Mouse (Mus musculus) lung, postnatal 10 days (tissue): Measurements from ENCODE around the gene Usp25.

Experiments used
- DNase-seq: peaks from one replicate; pipeline ENCODE4 v3.0.0; 2021

The Usp25 gene

DNA sequence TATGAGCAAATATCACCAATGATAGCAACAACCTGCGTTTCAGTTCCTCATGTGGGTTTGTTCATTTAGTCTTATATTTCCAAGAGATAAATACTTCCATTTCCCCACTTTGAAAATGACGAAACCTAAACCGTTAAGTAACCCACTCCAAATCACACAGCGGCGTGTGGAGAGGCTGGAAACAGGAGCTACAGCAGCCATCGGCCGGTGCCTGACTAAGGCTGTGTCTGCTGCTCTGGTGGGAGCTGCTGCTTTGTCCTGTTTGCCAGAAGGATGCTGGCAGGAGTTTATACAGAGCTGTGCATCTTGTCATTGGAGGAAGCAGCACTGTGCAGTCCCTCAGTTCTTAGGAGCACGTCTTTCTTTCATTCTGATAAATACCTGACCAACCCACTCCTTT, 21.2 kb downstream of the Usp25 start:
- no peak for DNase-seq

DNA sequence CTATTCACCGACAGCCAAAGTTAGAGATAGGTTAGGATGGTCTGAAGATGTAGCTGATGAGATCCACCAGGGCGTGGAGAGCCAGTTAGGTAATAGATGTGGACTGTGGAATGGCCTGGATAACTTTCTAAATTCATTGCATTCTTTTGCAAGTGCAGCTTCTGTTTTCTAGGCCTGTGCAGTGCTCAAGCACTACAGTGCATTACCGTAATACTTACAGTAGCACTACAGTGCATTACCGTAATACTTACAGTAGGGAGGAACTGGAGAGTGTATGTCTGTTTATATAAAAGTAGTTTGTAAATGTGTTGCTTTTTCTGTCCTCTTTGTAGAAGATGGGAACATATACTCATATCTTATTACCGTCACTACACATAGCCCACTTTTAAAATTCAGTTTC, 28.1 kb downstream of the Usp25 start:
- DNase-seq, result no peak

DNA sequence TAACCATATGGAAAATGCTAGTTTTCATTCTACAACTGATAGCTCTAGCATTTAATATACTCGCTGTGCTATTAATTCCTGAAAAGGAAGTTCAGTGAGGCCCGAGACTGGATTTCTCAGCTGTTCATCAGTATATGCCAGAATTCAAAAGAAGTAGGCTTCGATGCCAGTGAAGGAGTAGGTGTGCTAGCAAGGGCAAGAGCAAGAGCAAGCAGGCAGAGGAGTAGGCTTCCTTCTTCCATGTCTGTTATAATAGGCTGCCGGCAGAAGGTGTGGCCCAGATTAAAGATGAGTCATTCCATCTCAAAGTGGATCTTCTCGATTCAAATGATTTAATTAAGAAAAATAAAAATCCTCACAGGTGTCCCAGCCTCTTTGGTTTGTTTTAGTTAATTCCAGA, 30.0 kb downstream of the Usp25 start:
- DNase-seq, result no peak

DNA sequence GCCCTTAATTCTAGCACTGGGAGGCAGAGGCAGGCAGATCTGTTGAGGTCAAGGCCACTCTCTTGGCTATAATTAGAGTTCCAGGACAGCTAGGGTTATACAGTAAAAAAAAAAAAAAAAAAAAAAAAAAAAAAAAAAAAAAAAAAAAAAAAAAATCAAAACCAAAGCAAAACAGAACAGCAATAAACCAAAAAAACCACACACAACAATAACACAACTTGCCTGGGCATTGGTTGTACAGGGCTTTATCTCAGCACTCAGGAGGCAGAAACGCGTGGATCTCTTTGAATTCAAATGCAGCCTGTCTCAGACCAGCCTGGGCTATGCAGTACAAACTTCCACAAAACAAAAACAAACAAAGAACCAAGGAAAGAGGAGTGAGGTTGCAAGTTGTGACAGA, 40.7 kb downstream of the Usp25 start:
- DNase-seq, result no peak

DNA sequence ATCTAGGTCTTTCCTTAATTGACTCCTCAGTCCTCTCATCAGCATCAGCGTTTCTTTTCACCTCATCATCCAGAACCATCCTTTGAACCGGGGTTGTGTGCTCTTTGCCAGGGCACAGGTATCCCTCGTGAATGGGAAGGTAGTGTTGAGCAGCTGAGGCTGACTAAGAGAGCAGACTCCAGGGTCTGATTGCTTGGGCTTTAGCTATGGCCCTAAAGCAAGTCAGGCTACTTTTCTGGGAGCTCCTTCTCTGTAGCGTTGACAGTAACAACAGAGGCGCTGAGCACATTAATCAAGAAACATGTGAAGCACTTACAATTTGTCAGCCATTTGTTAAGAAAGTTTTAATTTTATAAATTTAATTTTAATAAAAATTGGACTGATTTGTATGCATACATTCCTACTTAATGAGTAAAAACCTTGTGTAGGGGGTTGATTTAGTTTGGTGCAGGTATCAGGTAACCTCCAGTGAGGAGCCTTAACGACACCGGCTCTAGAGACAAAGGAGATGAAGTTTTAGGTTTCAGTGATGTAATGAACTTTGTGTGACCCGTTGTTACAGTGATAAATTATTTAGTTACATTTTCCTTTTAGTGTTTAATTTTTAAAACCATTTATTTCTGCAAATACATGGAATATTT, 42.1 kb downstream of the Usp25 start:
- DNase-seq, result no peak

DNA sequence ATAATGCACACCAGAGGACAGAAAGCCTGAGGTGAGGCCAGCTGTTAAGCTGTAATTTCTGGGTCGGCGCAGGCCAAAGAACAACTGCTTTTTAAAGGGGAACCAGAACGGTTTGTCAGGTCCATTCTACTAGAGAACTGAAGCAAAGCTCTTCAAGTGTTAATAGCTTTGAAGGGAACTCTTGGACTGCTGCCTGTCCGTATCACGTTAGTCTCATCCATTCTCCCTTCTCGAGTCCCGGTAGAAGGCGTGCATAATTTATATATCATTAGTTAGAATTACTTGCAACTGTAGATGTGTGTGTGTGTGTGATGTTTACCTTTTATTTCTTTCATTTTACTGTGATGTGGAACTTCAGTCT, 42.6 kb downstream of the Usp25 start:
- no peak for DNase-seq

DNA sequence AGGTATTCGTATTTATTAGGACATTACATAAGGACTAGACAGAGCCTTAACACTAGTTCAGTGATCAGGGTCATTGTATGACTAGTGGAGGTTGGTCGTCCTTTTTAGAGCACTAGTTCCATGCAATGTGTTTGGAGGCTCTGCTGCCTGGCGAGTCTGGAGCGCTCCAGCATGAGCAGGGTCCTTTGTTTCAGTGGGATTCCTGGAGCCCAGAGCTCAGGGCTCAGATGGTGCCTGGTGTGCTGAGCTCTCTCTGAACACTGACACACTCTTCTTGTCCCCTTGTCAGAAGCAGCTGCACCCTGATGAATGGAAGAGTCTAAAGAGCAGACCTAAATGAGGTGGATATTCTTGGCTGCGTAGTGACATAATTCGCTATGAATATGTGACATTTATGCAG, 45.1 kb downstream of the Usp25 start:
- DNase-seq, result no peak

DNA sequence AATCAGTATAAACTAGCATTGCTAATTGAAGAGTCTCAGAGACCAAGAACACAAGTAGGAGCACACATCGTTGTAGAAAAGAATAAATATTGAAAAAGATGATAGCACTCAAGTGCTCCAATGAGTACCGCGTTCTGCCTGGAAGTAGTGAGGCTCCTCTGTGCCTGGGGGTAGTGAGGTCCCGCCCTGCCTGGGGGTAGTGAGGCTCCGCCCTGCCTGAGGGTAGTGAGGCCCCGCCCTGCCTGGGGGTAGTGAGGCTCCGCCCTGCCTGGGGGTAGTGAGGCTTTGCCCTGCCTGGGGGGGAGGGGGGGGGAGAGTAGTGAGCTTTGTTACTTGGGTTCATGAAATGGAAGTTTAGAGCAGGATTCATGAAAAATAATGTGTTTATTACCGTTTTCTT, 46.7 kb downstream of the Usp25 start:
- peak; percentile 80 for DNase-seq

DNA sequence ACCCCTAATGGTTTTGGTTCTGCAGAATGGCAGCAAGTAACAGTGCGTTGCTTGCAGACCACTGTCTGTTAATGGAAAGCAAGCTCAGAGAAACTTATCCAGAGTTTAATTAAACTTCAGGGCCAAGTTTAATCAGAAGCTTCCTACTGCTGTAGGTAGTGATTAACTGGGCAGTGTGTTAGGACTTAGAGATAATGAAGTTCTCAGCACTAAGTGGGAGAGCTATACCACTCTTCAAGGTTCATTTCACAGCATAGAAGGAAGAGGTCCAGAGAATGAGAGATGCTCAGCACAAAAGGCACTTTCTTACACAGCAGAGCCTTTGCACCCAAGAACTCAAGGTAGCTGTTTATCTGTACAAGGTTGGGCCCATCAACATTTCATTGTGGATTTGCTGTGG, 50.4 kb downstream of the Usp25 start:
- no peak for DNase-seq

DNA sequence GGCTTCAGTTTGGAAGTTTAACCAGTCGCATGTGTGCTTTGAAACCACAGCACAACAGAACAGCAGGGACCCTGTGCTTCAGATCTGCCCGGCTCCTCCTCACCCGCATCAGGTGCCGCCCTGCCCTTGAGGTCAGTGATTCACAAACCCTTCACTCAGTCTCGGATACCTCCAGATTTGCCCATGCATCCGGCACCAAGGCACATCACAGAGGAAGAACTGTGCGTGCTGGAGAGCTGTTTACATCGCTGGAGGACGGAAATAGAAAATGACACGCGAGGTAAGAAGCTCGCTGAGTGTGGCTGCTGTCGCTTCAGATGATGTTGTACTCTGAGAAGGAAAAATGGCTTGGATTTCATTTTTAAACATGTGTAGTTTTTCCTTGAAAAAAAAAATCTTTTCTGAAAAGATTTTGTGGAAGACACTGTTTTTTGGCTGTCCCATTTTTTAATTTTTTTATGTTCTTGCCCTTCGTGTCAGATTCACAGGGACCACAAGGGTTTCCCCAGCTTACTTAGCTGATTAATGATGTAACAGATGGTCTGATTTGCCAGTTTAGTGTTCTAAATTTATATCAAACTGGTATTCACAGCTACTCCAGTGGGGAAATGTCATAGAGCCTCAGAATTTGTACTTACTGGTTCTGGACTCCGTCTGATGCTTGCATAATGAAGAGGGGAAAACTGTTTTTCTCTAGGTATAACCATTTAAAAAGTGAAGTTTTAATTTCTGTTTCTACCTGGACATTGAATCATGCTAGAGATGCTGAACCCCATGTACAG, 63.6 kb downstream of the Usp25 start:
- DNase-seq, result no peak

DNA sequence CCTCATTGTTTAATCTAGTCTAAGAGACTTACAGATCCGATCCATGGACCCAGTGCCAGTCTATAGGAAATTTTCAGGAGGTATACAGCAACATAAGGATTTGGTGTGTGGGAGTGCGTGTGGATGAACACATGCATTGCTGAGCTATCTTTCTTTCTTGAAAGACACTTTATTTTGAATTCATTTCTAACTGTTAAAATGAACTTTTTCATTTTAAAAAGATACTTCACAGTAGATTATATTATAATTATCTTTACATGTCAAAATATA, 64.2 kb downstream of the Usp25 start:
- DNase-seq, result no peak

DNA sequence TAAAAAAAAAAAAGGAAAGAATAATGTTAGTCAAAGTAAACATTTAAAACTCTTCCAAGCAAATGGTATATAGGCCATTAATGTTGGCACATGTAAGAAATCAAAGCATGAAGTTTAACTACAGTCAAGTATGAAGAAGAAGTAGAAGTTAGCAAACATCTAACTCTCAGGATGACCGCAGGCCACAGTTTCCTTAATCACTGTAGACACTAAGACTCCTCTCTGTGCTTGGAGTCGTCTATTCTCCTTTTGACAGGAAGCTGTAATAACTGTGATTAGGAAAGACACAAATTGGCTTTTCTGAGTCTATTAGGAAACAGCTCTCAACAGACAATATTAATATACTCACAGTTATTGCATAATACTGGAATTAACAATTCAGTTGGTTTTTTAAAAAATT, 70.6 kb downstream of the Usp25 start:
- no peak for DNase-seq

DNA sequence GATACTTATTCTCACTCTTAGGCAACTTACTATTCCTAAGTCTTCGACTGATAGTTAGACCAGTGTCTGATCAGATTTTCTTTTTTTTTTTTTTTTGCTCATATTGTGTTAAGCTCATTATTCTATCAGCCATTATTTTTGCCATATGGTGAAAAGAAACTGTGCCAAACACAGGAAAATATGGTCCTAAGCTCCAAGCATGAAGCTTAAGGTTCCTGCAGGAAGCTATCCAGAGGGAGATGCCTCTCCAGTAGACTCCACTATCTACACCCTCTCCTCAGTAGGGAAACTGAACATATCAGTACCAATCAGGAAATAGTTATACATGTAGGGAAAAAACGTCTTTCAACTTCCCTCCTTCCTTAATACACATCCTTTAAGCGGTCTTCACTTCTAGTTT, 76.3 kb downstream of the Usp25 start:
- DNase-seq, result no peak

DNA sequence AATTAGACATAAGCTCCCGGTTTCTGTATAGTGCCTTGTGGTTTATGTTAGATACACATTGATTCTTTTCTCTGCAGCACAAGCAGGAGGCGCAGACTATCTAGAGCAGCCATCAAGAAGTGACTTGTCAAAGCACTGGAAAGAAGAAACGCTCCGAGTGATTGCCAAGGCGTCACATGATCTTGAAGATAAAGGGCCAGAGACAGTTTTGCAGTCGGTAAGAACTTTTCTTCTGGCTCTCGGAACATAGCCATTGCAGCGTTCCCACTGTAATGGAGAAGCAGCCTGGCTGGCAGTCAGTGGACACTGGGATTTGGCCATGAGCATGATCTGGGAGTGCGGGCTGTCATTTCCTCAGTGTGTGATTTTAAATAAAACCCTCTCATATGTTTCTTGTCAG, 80.0 kb downstream of the Usp25 start:
- peak; percentile 44 for DNase-seq

DNA sequence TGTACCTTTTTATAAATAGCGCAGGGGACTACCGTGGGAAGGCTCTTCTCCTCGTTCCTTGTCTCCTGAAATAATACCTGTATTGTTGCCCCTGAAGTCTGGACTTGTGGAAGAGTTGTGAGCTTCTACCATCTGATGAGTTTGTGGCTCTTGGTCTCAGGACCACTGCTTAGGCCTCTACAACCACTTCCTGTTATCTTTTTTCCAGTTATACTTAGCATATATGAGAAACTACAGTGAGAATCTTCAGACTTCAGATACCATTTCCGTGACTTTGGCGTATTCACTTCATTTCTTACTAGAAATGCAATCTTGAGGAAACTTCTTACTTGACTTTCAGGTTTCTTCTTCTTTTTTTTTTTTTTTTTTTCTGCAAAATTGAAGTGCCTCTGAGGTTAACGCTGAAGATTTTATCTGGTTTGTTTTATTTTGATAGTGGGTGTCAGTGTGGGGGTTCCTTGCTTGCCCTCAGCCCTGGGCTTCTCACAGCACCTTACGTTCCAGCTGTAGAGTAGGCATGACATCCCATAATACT, 81.6 kb downstream of the Usp25 start:
- DNase-seq, result no peak

DNA sequence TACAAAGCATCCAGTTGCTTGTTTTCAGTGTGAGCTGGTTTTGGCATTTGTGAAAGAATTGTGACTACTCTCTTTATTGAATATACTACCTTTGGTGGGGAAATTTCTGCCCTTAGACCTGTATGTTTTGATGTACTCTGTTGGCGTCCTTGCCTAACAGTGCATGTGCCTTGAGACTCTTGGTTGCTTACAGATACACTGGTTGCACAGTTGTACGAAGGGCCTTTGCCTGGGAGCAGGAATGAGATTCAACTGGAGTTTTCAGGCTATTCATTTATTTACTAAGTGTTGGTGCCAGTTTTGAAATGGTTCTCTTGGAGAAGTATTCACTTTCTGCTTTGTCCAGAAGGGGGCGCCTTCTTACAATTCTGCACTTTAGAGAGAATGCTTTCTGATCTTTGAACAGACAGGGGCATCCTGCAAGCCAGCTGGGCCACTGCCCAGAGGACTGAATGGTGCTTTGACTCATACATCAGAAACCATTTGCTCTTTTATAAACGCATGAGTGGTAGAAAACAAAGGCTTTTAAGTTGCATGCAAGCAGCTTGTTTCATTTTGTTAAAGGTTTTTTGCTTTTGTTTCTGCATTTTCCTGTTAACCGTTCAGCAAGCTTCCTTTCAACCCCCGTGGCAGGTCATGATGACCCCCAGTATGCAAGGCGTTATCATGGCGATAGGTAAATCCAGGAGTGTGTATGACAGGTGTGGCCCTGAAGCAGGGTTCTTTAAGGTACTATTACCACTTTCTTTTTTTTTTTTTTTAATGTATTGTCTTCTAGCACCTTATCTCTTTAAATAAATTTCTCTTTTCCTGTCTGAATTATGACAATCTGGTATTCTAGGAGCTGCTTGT, 85.7 kb downstream of the Usp25 start:
- DNase-seq, result peak; percentile 85

DNA sequence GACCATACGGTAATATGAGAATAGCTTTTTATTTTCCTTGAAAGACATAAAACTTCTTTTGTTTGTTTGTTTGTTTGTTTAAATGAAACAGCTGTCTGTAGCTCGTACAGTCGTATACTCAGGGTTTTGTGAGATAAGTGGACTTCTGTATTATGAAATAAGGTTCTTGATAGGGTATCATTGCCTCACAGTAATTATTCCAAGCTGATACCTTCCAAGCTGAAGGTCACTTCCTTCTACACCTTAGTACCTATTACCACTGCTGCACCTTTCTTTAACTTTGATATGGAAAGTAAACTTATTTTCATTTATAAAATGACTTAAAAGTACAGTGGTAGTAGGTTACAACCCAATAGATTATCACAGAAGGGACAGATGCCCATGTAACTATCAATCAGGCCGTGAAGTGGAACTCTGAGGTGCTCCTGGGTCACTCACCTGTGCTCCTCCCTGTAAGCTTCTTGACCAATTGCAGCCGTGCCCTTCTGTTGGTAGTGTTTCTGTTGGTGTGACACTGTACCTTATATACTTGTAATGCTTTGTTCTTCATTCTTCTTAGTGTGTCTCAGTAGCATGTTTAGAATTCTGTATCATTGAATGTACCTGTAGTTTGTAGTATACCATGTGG, 90.2 kb downstream of the Usp25 start:
- no peak for DNase-seq

DNA sequence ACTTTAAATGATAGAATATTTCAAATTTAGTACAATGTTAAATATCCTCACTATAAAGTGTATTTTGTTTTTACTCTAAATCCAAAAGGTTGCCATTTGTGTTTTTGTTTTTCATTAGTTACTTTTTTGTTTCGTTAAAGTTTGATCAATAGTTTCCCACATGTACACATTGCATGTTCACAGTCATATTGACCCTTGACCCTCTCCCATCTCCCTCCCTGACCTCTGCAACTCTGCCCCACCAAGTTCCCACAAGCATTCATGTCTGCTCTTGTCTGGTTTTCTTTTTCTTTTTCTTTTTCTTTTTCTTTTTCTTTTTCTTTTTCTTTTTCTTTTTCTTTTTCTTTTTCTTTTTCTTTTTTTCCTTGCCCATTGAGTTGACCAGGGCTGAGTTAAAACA, 97.8 kb downstream of the Usp25 start:
- no peak for DNase-seq

DNA sequence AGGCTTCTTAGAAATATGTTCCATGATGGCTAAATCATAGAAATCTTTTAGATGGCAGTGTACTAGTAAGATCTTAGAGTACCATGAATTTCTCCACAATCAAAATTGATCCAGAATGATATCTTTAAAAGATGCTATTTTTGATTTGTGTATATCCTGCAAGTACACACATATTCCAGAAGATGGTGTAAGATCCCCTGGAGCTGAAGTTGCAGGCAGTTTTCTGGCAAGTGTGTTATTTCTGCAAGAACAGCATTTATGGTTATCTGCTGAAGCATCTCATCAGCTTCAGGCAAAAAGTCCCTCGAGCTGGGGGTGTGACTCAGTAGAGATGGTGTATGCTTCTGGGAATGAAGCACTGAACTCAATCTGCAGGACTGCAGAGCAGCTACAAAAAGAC, 112.4 kb downstream of the Usp25 start:
- no peak for DNase-seq

DNA sequence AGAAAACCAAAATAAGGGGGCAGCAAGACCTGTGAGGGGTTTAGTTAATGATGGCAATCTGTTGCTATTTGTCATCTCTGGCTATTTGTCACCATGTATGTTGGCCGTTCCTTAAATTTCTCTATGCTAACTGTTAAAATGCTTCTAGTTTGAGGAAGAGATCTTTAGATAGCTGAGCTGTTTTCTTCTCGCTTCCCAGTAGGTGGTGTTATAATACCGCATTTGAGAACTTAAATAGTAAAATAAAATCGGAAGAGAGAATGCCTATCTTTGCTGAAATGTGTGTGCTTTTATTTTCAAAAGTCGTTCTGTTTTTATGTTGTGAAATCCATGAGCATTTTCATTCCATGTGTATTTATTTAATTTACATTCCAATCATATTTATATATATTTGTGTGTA, 115.2 kb downstream of the Usp25 start:
- no peak for DNase-seq

DNA sequence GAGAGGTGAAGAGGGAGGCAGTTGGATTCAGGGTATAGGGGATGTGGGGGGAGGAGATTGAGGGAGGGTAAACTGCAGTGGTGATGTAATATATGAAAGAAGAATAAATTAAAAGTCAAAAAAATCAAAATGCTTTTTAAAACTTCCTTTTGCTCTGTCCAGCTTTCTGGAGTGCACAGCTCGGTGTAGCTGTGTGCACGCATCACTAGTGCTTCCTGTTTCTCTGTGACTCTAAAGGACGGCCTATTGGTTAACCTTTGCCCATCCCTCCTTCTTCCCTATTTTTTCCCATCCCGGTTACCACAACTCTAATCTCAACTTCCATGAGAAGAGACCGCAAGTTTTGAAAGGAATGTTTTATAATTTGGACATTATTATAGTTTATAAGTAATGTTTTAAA, 119.5 kb downstream of the Usp25 start:
- DNase-seq, result no peak

DNA sequence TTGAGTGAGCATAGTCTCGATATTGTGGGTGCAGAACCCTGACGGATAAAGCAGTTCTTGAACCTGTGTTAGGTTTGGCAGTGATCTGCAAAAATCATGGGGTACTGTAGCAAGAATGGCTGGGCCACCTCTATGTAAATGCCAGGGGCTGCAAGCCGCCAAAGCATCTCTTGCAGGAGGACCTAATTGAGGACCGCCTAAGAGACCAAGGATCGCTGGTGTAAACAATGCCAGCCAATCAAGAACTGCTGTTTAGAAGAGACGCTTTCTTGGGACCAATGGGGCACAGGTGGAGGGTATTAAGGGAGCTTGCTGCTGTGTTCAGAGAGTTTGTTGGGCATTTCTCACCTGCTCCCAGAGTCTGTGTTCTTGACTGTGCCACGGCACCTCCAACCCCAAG, 127.1 kb downstream of the Usp25 start:
- DNase-seq, result no peak

DNA sequence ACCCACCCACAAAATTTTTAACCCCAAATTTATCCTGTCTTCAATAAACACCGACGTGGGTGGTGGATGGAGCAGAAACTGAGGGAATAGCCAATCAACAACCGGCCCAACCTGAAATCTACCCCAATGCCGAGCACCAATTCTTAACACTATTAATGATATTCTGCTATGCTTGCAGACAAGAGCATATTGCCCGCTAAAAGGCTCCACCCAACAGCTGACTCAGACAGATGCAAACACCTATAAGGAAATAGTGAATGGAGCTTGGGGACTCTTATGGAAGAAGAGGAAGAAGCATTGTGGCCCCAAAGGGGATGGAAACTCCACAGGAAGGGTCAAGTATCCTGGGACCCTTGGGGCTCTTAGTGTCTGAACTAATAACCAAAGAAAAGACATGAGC, 133.3 kb downstream of the Usp25 start:
- no peak for DNase-seq

DNA sequence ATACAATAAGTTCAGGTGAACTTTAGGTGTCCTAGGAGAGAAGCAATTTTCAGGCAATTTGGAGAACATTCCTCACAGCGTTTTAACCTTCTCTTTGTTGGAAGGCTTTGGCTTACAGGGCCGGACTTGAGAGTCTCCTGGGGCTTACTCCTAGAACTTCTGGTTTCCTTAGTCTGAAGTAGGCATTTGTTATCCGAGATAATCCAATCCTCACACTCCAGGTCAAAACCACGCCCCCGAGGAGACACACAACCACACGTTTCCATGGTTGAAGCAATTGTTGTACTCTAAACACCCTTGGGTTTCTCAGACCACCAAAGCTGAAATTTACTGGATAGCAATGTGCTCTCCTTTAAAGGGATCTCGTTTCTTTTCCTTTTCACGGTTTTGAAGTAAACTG, 136.8 kb downstream of the Usp25 start:
- DNase-seq, result no peak
